Mouse (Mus musculus): Measurements from ENCODE around the gene Cacnb3. TPM values are rescaled to one million over a fixed set of nuclear protein-coding genes. Genes with fewer than 3 reads are reported as not detected.

Gene Cacnb3
- polyA plus RNA-seq, 1 experiment = 112 TPM

DNA sequence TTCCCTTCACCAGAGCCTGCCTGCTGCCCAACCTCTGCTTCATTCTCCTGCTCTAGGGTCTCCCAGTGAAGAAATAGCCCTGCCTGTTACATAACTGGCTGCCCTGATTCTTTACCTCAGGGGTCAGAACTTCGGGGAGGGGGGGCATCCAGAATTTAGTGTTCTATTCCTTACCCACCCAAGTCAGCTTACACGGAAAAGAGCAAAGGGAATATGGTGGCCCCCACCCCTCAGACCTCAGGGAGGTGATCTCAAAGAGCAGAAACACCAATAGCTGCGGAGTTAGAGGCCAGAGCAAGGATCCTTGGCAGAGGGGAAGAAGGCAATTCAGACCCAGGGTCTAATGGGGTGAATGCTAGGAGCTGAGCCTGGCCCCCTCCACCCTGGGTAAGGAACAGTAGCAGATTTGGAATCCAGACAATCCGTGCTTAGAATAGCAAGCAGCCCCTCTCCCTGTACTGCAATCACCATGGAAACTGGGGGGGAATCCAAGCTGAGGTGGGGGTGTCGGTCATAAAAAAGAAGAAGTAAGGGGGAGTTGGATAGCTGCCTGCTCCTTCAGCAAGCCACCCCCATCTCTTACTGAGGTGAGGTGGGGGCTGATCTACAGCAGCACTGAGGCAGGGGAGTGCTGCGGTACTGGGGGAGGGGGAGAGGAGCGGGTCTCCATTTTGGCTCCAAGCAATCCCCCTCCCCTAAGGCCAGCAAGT lies 43.8 kb downstream of the Cacnb3 start:
- TF ChIP-seq CTCF (IDR thresholded peaks at IDR 0.05; ENCODE audit: control insufficient read depth, insufficient read depth, insufficient read length) (no peak), FOSL1 (IDR thresholded peaks at IDR 0.05; ENCODE audit: insufficient read depth, low read length, poor library complexity, severe bottlenecking) (no peak), CEBPB (IDR thresholded peaks at IDR 0.05; ENCODE audit: low read depth) (no peak), MYOD1 (IDR thresholded peaks at IDR 0.05; ENCODE audit: control insufficient read depth, insufficient read length, low read depth) (no peak), USF1 (IDR thresholded peaks at IDR 0.05; ENCODE audit: low read depth) (no peak), MAX (IDR thresholded peaks at IDR 0.05) (no peak), MYOG (IDR thresholded peaks at IDR 0.05; ENCODE audit: control insufficient read depth, extremely low read depth, insufficient read length) (no peak)
- no peak overlapping the region for H3ac ChIP-seq (ENCODE audit: control insufficient read depth, insufficient read length, low read depth)
- no peaks in the 10 kb centered on the region for H3K79me2 ChIP-seq (ENCODE audit: control insufficient read depth, insufficient read depth)
- no peaks in the 10 kb centered on the region for H3K79me3 ChIP-seq (ENCODE audit: low read depth)
- no peak overlapping the region for H3K4me3 ChIP-seq (ENCODE audit: insufficient read depth, poor library complexity, severe bottlenecking)
- peaks cover 5% of the 10 kb centered on the region for H3K36me3 ChIP-seq (ENCODE audit: control insufficient read depth, insufficient read depth)
- H3K27me3 ChIP-seq (ENCODE audit: control insufficient read depth, insufficient read depth, insufficient read length) = no peaks in the 10 kb centered on the region

DNA sequence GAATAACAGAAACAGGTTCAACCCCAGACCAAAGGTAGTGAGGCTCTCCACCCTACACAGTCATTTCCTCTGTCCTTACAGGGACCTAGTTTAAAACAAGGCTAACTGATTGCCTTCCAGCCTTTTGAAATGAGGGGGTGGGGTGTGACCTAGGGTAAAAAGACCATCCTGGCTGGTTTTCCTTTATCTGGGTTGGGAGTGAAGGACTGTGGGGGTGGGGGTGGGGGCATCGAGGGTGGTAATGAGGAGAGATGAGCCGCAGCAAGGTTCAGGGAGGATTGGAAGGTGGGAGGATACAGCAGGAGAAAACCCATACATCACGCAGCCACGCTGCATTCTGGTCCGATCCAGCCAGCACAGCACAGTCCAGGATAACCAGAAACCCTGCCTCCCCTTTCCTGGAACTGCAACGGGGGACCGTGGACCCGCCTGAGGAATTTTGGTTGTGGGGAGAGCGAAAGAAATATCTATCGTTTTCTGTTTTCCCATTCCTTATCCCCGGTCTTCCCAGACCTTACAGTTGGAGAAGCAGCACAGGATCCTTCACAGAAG lies 44.4 kb downstream of the Cacnb3 start:
- no peaks in the 10 kb centered on the region for H3K27me3 ChIP-seq (ENCODE audit: control insufficient read depth, insufficient read depth, insufficient read length)
- H3K79me2 ChIP-seq (ENCODE audit: control insufficient read depth, insufficient read depth) = no peaks in the 10 kb centered on the region
- H3K4me3 ChIP-seq (ENCODE audit: insufficient read depth, poor library complexity, severe bottlenecking) = no peak overlapping the region
- peaks cover 5% of the 10 kb centered on the region for H3K36me3 ChIP-seq (ENCODE audit: control insufficient read depth, insufficient read depth)
- TF ChIP-seq MYOD1 (IDR thresholded peaks at IDR 0.05; ENCODE audit: control insufficient read depth, insufficient read length, low read depth) (no peak), USF1 (IDR thresholded peaks at IDR 0.05; ENCODE audit: low read depth) (no peak), MYOG (IDR thresholded peaks at IDR 0.05; ENCODE audit: control insufficient read depth, extremely low read depth, insufficient read length) (no peak), CEBPB (IDR thresholded peaks at IDR 0.05; ENCODE audit: low read depth) (no peak), FOSL1 (IDR thresholded peaks at IDR 0.05; ENCODE audit: insufficient read depth, low read length, poor library complexity, severe bottlenecking) (no peak), CTCF (IDR thresholded peaks at IDR 0.05; ENCODE audit: control insufficient read depth, insufficient read depth, insufficient read length) (no peak), MAX (IDR thresholded peaks at IDR 0.05) (no peak)
- H3K79me3 ChIP-seq (ENCODE audit: low read depth) = no peaks in the 10 kb centered on the region
- peak overlapping the region; percentile 38 for H3ac ChIP-seq (ENCODE audit: control insufficient read depth, insufficient read length, low read depth)

DNA sequence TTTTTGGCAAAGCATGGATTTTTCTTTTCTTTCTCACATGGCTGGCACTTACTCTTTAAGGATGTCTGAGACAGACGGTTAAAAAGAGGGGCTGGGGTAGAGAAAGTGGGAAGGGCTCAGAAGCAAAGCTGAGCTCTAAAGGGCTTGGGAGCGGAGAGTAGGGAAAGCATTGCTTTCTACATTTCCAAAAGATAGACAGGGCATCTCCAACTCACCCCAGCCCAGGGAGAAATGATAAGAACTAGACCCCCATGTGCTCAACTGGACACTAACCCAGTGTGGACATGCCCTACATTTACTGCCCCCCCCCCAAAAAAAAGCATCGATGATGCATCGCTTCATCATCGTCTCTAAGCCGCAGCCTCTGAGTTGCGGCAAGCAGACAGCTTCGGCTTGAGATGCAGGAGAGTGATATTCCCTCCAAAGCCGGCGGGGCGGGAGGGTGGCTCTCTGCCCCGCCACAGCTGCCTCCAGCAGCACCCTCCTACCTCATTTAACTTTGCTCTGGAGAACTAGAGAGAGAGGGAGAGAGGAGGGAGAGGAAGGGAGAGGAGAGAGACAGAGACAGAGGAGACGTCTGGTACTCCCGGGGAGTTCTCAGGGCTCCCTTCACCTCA lies 45.1 kb downstream of the Cacnb3 start:
- TF ChIP-seq CEBPB (IDR thresholded peaks at IDR 0.05; ENCODE audit: low read depth) (no peak), MAX (IDR thresholded peaks at IDR 0.05) (no peak), FOSL1 (IDR thresholded peaks at IDR 0.05; ENCODE audit: insufficient read depth, low read length, poor library complexity, severe bottlenecking) (no peak), CTCF (IDR thresholded peaks at IDR 0.05; ENCODE audit: control insufficient read depth, insufficient read depth, insufficient read length) (no peak), MYOD1 (IDR thresholded peaks at IDR 0.05; ENCODE audit: control insufficient read depth, insufficient read length, low read depth) (no peak), MYOG (IDR thresholded peaks at IDR 0.05; ENCODE audit: control insufficient read depth, extremely low read depth, insufficient read length) (no peak), USF1 (IDR thresholded peaks at IDR 0.05; ENCODE audit: low read depth) (no peak)
- Histone ChIP-seq H3ac (ENCODE audit: control insufficient read depth, insufficient read length, low read depth) (peak overlapping the region; percentile 47), H3K4me3 (ENCODE audit: insufficient read depth, poor library complexity, severe bottlenecking) (peak overlapping the region; percentile 37), H3K79me3 (ENCODE audit: low read depth) (no peaks in the 10 kb centered on the region), H3K27me3 (ENCODE audit: control insufficient read depth, insufficient read depth, insufficient read length) (no peaks in the 10 kb centered on the region), H3K36me3 (ENCODE audit: control insufficient read depth, insufficient read depth) (peaks cover 5% of the 10 kb centered on the region), H3K79me2 (ENCODE audit: control insufficient read depth, insufficient read depth) (no peaks in the 10 kb centered on the region)

DNA sequence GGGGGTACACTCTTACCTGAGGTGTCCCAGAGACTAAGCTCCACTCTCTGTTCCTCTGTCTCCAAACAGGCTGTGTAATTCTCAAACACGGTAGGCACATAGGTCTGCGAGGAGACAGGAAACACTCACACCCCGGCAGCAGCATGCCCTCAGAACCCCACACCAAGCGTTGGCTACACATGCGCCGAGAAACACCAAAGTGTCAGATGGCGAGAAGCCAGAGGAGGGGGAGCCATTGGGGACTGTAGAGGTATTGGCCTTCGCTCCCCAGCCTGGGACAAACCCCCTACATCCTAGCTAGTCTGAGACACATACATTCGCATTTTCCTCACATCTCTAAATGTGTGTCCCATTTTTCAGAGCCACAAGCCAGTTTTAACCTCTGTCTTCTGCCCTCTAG lies 45.8 kb downstream of the Cacnb3 start:
- no peaks in the 10 kb centered on the region for H3K79me3 ChIP-seq (ENCODE audit: low read depth)
- TF ChIP-seq CEBPB (IDR thresholded peaks at IDR 0.05; ENCODE audit: low read depth) = no peak
- no peak for TF ChIP-seq MAX (IDR thresholded peaks at IDR 0.05)
- TF ChIP-seq MYOG (IDR thresholded peaks at IDR 0.05; ENCODE audit: control insufficient read depth, extremely low read depth, insufficient read length) = no peak
- no peak for TF ChIP-seq CTCF (IDR thresholded peaks at IDR 0.05; ENCODE audit: control insufficient read depth, insufficient read depth, insufficient read length)
- TF ChIP-seq FOSL1 (IDR thresholded peaks at IDR 0.05; ENCODE audit: insufficient read depth, low read length, poor library complexity, severe bottlenecking) = no peak
- TF ChIP-seq USF1 (IDR thresholded peaks at IDR 0.05; ENCODE audit: low read depth) = no peak
- TF ChIP-seq MYOD1 (IDR thresholded peaks at IDR 0.05; ENCODE audit: control insufficient read depth, insufficient read length, low read depth) = no peak
- H3ac ChIP-seq (ENCODE audit: control insufficient read depth, insufficient read length, low read depth) = peak overlapping the region; percentile 66
- H3K4me3 ChIP-seq (ENCODE audit: insufficient read depth, poor library complexity, severe bottlenecking) = peak overlapping the region; percentile 37
- H3K27me3 ChIP-seq (ENCODE audit: control insufficient read depth, insufficient read depth, insufficient read length) = no peaks in the 10 kb centered on the region
- no peaks in the 10 kb centered on the region for H3K79me2 ChIP-seq (ENCODE audit: control insufficient read depth, insufficient read depth)
- H3K36me3 ChIP-seq (ENCODE audit: control insufficient read depth, insufficient read depth) = peaks cover 5% of the 10 kb centered on the region

DNA sequence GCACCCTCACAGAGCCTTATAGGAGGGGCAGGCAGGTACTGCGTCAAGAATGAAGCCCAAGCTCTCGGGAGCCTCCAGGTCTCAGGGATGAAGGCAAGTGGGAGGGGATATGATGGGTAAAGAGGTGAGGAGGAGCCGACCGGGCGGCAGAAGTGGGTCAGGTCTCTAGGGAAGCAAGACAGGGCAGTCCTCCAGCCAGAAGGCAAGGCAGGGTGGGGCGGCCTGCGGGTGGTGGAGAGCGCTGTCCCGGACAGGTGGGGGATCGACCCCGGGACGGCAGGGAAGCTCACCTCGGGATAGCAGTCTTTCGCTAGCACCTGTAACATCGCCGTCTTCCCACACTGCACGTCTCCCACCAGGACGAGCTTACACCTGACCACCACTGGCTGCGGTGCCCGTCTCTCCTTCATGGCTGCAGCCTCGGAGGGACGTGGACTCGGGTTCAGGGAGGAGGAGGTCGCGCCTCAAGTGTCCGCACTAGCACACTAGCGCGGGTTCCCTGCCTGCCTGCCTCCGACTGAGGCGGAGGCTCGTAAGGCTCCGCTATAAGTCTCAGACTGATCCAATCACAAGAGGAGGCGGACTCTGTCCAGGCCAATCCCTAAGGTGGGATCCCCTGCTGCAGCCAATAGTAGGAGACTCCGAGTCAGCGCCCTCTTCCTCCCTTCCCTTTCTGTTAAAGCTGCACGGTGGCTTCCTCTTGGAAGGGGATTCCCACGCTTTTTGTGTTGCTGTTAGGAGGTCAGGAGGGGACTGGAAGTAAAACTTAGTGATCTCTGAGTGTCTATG lies 46.5 kb downstream of the Cacnb3 start, which contains the start of gene Rnd1:
TSS of gene Rnd1 (minus strand) at position 522 of the 789 bp plus-strand sequence.
- Histone ChIP-seq H3K36me3 (ENCODE audit: control insufficient read depth, insufficient read depth) (no peaks in the 10 kb centered on the region), H3K4me3 (ENCODE audit: insufficient read depth, poor library complexity, severe bottlenecking) (peak within 1 kb of the TSS; percentile 37), H3K27me3 (ENCODE audit: control insufficient read depth, insufficient read depth, insufficient read length) (no peaks in the 10 kb centered on the region), H3K79me2 (ENCODE audit: control insufficient read depth, insufficient read depth) (no peaks in the 10 kb centered on the region), H3K79me3 (ENCODE audit: low read depth) (no peaks in the 10 kb centered on the region), H3ac (ENCODE audit: control insufficient read depth, insufficient read length, low read depth) (peak within 1 kb of the TSS; percentile 72)
- peak; percentile 90 for TF ChIP-seq MAX (IDR thresholded peaks at IDR 0.05)
- TF ChIP-seq USF1 (IDR thresholded peaks at IDR 0.05; ENCODE audit: low read depth) = no peak
